Mouse (Mus musculus) liver, adult (tissue): ENCODE data around the gene Setx.

Source experiments
- GATA4 ChIP-seq: IDR thresholded peaks from 2 replicates; pipeline ENCODE4 v1.6.1; 2014; ENCODE audit warnings: mild to moderate bottlenecking, low read length; ENCODE audit not compliant: insufficient replicate concordance

Gene Setx

GRCm38 (mm10) chr2:29194547-29195463 is 70.8 kb downstream of the Setx start:
- no peak for TF ChIP-seq GATA4

GRCm38 (mm10) chr2:29196844-29197243 is 72.9 kb downstream of the Setx start:
- TF ChIP-seq GATA4, result no peak

GRCm38 (mm10) chr2:29198446-29198845 is 74.5 kb downstream of the Setx start:
- TF ChIP-seq GATA4, result no peak

- no peak for TF ChIP-seq GATA4
Measured at GRCm38 (mm10) chr2:29199909-29200308, 75.9 kb downstream of the Setx start.

GRCm38 (mm10) chr2:29201223-29201955 is 77.4 kb downstream of the Setx start:
- no peak for TF ChIP-seq GATA4

GRCm38 (mm10) chr2:29206156-29206555 is 82.2 kb downstream of the Setx start:
- TF ChIP-seq GATA4, result no peak

- TF ChIP-seq GATA4, result no peak
Measured at GRCm38 (mm10) chr2:29216286-29217012, 92.5 kb downstream of the Setx start.

- no peak for TF ChIP-seq GATA4
Measured at GRCm38 (mm10) chr2:29217042-29217441, 93.1 kb downstream of the Setx start.

GRCm38 (mm10) chr2:29217897-29218296 is 93.9 kb downstream of the Setx start:
- TF ChIP-seq GATA4, result no peak

GRCm38 (mm10) chr2:29218831-29219230 is 94.8 kb downstream of the Setx start:
- no peak for TF ChIP-seq GATA4

GRCm38 (mm10) chr2:29222302-29222701 is 98.3 kb downstream of the Setx start:
- no peak for TF ChIP-seq GATA4

- TF ChIP-seq GATA4, result no peak
Measured at GRCm38 (mm10) chr2:29223591-29224262, 99.7 kb downstream of the Setx start.

GRCm38 (mm10) chr2:29226671-29227070 is 102.7 kb downstream of the Setx start:
- TF ChIP-seq GATA4, result no peak

- TF ChIP-seq GATA4, result no peak
Measured at GRCm38 (mm10) chr2:29230191-29230835, 106.3 kb downstream of the Setx start.
